Mouse (Mus musculus) heart, embryonic 11.5 days (tissue): Measurements from ENCODE around the gene Aldh1a1. TPM values are rescaled to one million over a fixed set of nuclear protein-coding genes. Genes with fewer than 3 reads are reported as not detected.

Experiments
- ATAC-seq: fragments of 200-750 bp; cut with Nextera tagmentation; replicated peaks from 2 replicates; pipeline ENCODE4 v1.8.0; 2017; ENCODE audit warnings: moderate library complexity; ENCODE audit not compliant: insufficient number of reproducible peaks, low FRiP score, low TSS enrichment
- H3K27ac ChIP-seq: fragments of 300-500 bp; sonication (generic); 2 replicates; pipeline ENCODE4 v1.5.1; 2014; ENCODE audit warnings: mild to moderate bottlenecking, low read depth, low read length
- H3K27me3 ChIP-seq: fragments of 300-500 bp; sonication (generic); 2 replicates; pipeline ENCODE4 v1.6.1; 2014; ENCODE audit warnings: mild to moderate bottlenecking, low read length, mixed read lengths; ENCODE audit not compliant: control insufficient read depth, insufficient read depth
- H3K36me3 ChIP-seq: fragments of 300-500 bp; sonication (generic); 2 replicates; pipeline ENCODE4 v1.6.1; 2014; ENCODE audit warnings: mild to moderate bottlenecking, low read length, moderate library complexity, mixed read lengths; ENCODE audit not compliant: control insufficient read depth, insufficient read depth
- H3K4me1 ChIP-seq: fragments of 300-500 bp; sonication (generic); 2 replicates; pipeline ENCODE4 v1.6.1; 2014; ENCODE audit warnings: low read length; ENCODE audit not compliant: control insufficient read depth, insufficient read depth
- H3K4me2 ChIP-seq: fragments of 300-500 bp; sonication (generic); 2 replicates; pipeline ENCODE4 v1.6.1; 2014; ENCODE audit warnings: mild to moderate bottlenecking, moderate library complexity
- H3K4me3 ChIP-seq: fragments of 300-500 bp; sonication (generic); 2 replicates; pipeline ENCODE4 v1.5.1; 2014; ENCODE audit warnings: low read depth, low read length
- H3K9ac ChIP-seq: fragments of 300-500 bp; sonication (generic); 2 replicates; pipeline ENCODE4 v1.6.1; 2014; ENCODE audit warnings: mild to moderate bottlenecking, low read depth, low read length, moderate library complexity
- H3K9me3 ChIP-seq: fragments of 300-500 bp; sonication (generic); replicated peaks from 2 replicates; pipeline ENCODE4 v1.6.1; 2016; ENCODE audit warnings: low read length; ENCODE audit not compliant: control insufficient read depth
- WGBS: fragments of 180-500 bp; shearing (Covaris S2); extraction: QIAGEN DNeasy Blood & Tissue Kit; methylation state at CpG from one replicate; pipeline ENCODE4 v1.1.7; 2014; ENCODE audit not compliant: insufficient replicate concordance; 5-methylcytosine and 5-hydroxymethylcytosine counted together
- polyA plus RNA-seq: library from polyadenylated mRNA; unstranded; fragments of >200 nt; fragmentation: Nextera tagmentation; extraction: Ambion mirVana; gene quantifications from 2 replicates; pipeline ENCODE4 v1.2.1, GENCODE M21; 2014

Gene Aldh1a1
- polyA plus RNA-seq, 1 experiment from 2014 or later, result 4.0 TPM

- H3K4me1 ChIP-seq, result no peaks in the 10 kb centered on the region
- no peak overlapping the region for H3K27ac ChIP-seq
- H3K4me2 ChIP-seq, result no peak overlapping the region
- no peaks in the 10 kb centered on the region for H3K36me3 ChIP-seq
- ATAC-seq, result no peak
- no peak overlapping the region for H3K9ac ChIP-seq
- H3K4me3 ChIP-seq, result no peak overlapping the region
- no peaks in the 10 kb centered on the region for H3K9me3 ChIP-seq
- H3K27me3 ChIP-seq, result no peaks in the 10 kb centered on the region
These were observed 66.0 kb downstream of the Aldh1a1 start for GRCm38 (mm10) chr19:20558544-20558943.

- ATAC-seq, result no peak
- no peaks in the 10 kb centered on the region for H3K9me3 ChIP-seq
- no peaks in the 10 kb centered on the region for H3K4me1 ChIP-seq
- 76% methylated on average over 3 of the region's 3 CpGs for WGBS
- H3K9ac ChIP-seq, result no peak overlapping the region
- no peak overlapping the region for H3K4me3 ChIP-seq
- H3K27me3 ChIP-seq, result no peaks in the 10 kb centered on the region
- H3K27ac ChIP-seq, result no peak overlapping the region
- no peak overlapping the region for H3K4me2 ChIP-seq
- no peaks in the 10 kb centered on the region for H3K36me3 ChIP-seq
These were observed 66.4 kb downstream of the Aldh1a1 start for GRCm38 (mm10) chr19:20558952-20559351.

- Histone ChIP-seq H3K27ac (no peak overlapping the region), H3K4me1 (no peaks in the 10 kb centered on the region), H3K9ac (no peak overlapping the region), H3K4me3 (no peak overlapping the region), H3K9me3 (no peaks in the 10 kb centered on the region), H3K27me3 (no peaks in the 10 kb centered on the region), H3K4me2 (no peak overlapping the region), H3K36me3 (no peaks in the 10 kb centered on the region)
- ATAC-seq, result no peak
- 70% methylated on average over 2 of the region's 2 CpGs for WGBS
These were observed 67.4 kb downstream of the Aldh1a1 start for GRCm38 (mm10) chr19:20559952-20560351.

GRCm38 (mm10) chr19:20562396-20562795, 69.9 kb downstream of the Aldh1a1 start:
- no peak for ATAC-seq

GRCm38 (mm10) chr19:20566294-20566693, 73.8 kb downstream of the Aldh1a1 start:
- WGBS, result 86% methylated on average over 4 of the region's 4 CpGs
- no peak overlapping the region for H3K4me2 ChIP-seq

More at GRCm38 (mm10) chr19:20562396-20562795, 69.9 kb downstream of the Aldh1a1 start:
- Histone ChIP-seq H3K9ac (no peak overlapping the region), H3K9me3 (no peaks in the 10 kb centered on the region), H3K4me2 (no peak overlapping the region), H3K4me1 (no peaks in the 10 kb centered on the region), H3K4me3 (no peak overlapping the region), H3K36me3 (no peaks in the 10 kb centered on the region), H3K27me3 (no peaks in the 10 kb centered on the region), H3K27ac (no peak overlapping the region)

GRCm38 (mm10) chr19:20567039-20567438, 74.5 kb downstream of the Aldh1a1 start:
- Histone ChIP-seq H3K4me2 (no peak overlapping the region), H3K9me3 (no peaks in the 10 kb centered on the region), H3K9ac (no peak overlapping the region), H3K27ac (no peak overlapping the region), H3K4me3 (no peak overlapping the region), H3K4me1 (no peaks in the 10 kb centered on the region), H3K36me3 (no peaks in the 10 kb centered on the region), H3K27me3 (no peaks in the 10 kb centered on the region)
- WGBS, result 80% methylated on average over 2 of the region's 2 CpGs
- ATAC-seq, result no peak

More at GRCm38 (mm10) chr19:20566294-20566693, 73.8 kb downstream of the Aldh1a1 start:
- Histone ChIP-seq H3K4me1 (no peaks in the 10 kb centered on the region), H3K9me3 (no peaks in the 10 kb centered on the region), H3K27me3 (no peaks in the 10 kb centered on the region), H3K9ac (no peak overlapping the region), H3K4me3 (no peak overlapping the region), H3K27ac (no peak overlapping the region), H3K36me3 (no peaks in the 10 kb centered on the region)
- no peak for ATAC-seq

GRCm38 (mm10) chr19:20576984-20577383, 84.5 kb downstream of the Aldh1a1 start:
- Histone ChIP-seq H3K4me1 (no peaks in the 10 kb centered on the region), H3K27me3 (no peaks in the 10 kb centered on the region), H3K36me3 (no peaks in the 10 kb centered on the region), H3K9ac (no peak overlapping the region), H3K9me3 (no peaks in the 10 kb centered on the region), H3K4me3 (no peak overlapping the region), H3K27ac (no peak overlapping the region), H3K4me2 (no peak overlapping the region)
- no peak for ATAC-seq
- WGBS, result 60% methylated on average over 3 of the region's 3 CpGs

- H3K36me3 ChIP-seq, result no peaks in the 10 kb centered on the region
- H3K4me1 ChIP-seq, result no peaks in the 10 kb centered on the region
- no peak overlapping the region for H3K4me3 ChIP-seq
- no peaks in the 10 kb centered on the region for H3K9me3 ChIP-seq
- WGBS, result 71% methylated on average over 5 of the region's 5 CpGs
- no peak overlapping the region for H3K27ac ChIP-seq
- no peak overlapping the region for H3K4me2 ChIP-seq
- no peak for ATAC-seq
- H3K9ac ChIP-seq, result no peak overlapping the region
- no peaks in the 10 kb centered on the region for H3K27me3 ChIP-seq
These were observed 84.9 kb downstream of the Aldh1a1 start for GRCm38 (mm10) chr19:20577429-20577828.

- no peak for ATAC-seq
- H3K27ac ChIP-seq, result no peak overlapping the region
- no peaks in the 10 kb centered on the region for H3K36me3 ChIP-seq
- no peak overlapping the region for H3K4me3 ChIP-seq
- H3K4me1 ChIP-seq, result no peaks in the 10 kb centered on the region
- no peak overlapping the region for H3K4me2 ChIP-seq
- H3K27me3 ChIP-seq, result no peaks in the 10 kb centered on the region
- H3K9me3 ChIP-seq, result no peaks in the 10 kb centered on the region
- H3K9ac ChIP-seq, result no peak overlapping the region
These were observed 107.4 kb downstream of the Aldh1a1 start for GRCm38 (mm10) chr19:20599951-20600350.
